Mouse (Mus musculus) bone marrow macrophage, adult 2 months (primary cell): Measurements from ENCODE around the gene Prkag1. TPM values are rescaled to one million over a fixed set of nuclear protein-coding genes. Genes with fewer than 3 reads are reported as not detected.

Source experiments
- H3K27ac ChIP-seq: 2 replicates; pipeline ENCODE4 v1.5.1; 2012; ENCODE audit warnings: low read depth, low read length; ENCODE audit not compliant: insufficient read depth
- H3K4me1 ChIP-seq: 2 replicates; pipeline ENCODE4 v1.6.1; 2012; ENCODE audit warnings: low read length; ENCODE audit not compliant: control insufficient read depth, insufficient read depth
- H3K4me3 ChIP-seq: 2 replicates; pipeline ENCODE4 v1.5.1; 2012; ENCODE audit warnings: mild to moderate bottlenecking, low read length, moderate library complexity; ENCODE audit not compliant: insufficient read depth
- CTCF ChIP-seq: IDR thresholded peaks from 2 replicates; pipeline ENCODE4 v1.5.1; 2012; ENCODE audit warnings: low read depth, mild to moderate bottlenecking, low read length, moderate library complexity
- POLR2A ChIP-seq: IDR thresholded peaks from 2 replicates; pipeline ENCODE4 v1.6.1; 2012; ENCODE audit warnings: mild to moderate bottlenecking, low read depth, low read length, borderline replicate concordance
- polyA plus RNA-seq: library from polyadenylated mRNA; stranded (reverse); fragments of >200 nt; gene quantifications from 2 replicates; pipeline ENCODE4 v1.2.4, GENCODE M21; 2012; ENCODE audit not compliant: missing spikeins, insufficient read depth, insufficient read length

Prkag1 gene
- polyA plus RNA-seq, 1 experiment: 82.3 TPM

DNA sequence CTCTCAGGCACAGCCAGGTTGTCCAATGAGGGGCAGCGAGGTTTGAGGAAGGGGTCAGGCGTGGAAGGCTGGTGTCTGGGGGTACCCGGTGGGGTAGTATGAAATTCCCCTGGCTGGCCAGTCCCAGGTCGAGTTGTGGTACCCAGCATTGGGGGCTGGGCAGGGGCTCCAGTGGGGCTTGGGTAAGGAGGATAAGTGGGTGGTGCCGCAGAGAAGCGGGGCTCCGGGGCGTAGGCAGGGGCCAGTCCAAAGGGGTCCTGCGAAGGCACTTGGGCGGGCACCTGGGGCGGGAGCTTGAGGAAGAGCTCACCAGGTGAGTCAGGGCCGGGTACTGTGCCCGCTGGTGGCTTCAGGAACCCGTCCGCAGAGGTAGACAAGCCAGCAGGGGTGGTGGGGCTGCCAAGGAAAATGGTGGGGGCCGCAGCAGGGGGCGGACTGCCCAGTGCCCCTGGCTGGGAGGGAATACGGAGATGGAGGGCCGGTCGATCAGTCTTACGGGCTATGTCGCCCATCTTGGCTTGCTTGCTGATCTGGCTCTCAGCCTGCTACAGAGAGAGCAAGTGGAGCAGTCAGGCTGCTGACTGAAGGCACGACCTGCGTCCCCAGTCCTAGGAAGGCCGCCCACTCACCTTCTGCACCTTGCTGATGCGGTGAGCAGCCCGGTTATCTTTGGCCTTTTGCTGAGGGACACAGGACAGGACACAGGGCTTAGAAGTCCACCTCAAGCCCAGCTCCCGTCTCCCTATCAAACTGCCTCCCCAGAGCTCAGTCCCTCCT is 22.0 kb upstream of the Prkag1 start:
- no peak overlapping the region for H3K4me3 ChIP-seq
- H3K27ac ChIP-seq: no peak overlapping the region
- H3K4me1 ChIP-seq: no peaks in the 10 kb centered on the region
- TF ChIP-seq POLR2A: no peak
- TF ChIP-seq CTCF: no peak

- Histone ChIP-seq H3K27ac (no peak overlapping the region), H3K4me1 (no peaks in the 10 kb centered on the region), H3K4me3 (no peak overlapping the region)
- TF ChIP-seq POLR2A: no peak
- no peak for TF ChIP-seq CTCF
These were observed 21.4 kb upstream of the Prkag1 start for GRCm38 (mm10) chr15:98852733-98853132.

DNA sequence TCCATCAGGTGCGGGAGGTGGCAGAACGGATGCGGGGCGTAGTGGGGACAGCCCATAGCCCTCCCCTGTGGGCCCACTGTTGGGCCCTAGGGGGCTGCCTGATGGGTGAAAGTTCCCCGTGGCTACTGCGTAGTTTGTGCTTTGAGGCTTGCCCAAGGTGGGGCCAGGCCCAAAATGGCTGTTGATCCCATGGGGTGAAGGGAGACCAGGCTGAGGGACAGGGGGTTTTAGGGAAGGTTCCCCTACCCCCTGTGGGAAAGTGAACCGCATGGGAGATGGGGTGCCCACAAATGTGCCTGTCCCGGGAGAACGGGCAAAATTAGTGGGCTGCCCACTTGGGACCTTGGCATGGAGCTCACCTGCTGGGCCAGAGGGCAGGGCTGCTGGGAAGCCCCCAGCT is 20.8 kb upstream of the Prkag1 start:
- no peaks in the 10 kb centered on the region for H3K4me1 ChIP-seq
- TF ChIP-seq CTCF (no peak), POLR2A (no peak)
- no peak overlapping the region for H3K27ac ChIP-seq
- no peak overlapping the region for H3K4me3 ChIP-seq

DNA sequence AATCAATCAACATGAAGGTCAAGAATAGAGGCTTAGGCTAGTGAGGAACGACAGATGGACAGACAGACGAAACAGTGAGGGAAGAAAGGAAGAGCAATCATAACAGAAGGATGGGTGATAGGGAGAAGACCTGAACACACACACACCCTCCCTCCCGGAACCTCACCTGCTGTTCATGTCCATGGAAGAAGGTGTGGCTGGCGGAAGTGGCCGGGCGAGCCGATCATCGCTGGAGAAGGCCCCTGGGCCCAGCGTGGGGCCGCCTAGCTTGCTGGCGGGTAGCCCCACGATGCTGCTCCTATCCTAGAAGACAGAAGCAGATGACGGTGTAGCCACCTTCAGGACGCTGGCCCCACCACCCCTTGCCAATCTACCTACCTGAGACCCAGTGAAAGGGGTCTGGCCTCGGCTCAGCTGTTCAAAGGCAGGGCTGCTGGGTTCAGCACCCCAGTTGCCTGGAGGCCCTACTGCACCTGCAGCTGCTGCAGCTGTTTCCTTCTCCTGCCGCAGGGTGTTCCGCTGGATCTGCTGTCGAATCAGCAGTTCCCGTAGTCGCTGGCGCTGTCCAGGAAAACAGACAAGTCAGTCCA is 20.0 kb upstream of the Prkag1 start:
- TF ChIP-seq CTCF: no peak
- no peak for TF ChIP-seq POLR2A
- Histone ChIP-seq H3K27ac (no peak overlapping the region), H3K4me1 (no peaks in the 10 kb centered on the region), H3K4me3 (no peak overlapping the region)

- Histone ChIP-seq H3K27ac (no peak overlapping the region), H3K4me3 (no peak overlapping the region), H3K4me1 (no peaks in the 10 kb centered on the region)
- TF ChIP-seq POLR2A (no peak), CTCF (no peak)
These were observed 19.3 kb upstream of the Prkag1 start for GRCm38 (mm10) chr15:98850668-98851067.

GRCm38 (mm10) chr15:98849956-98850600 is 18.8 kb upstream of the Prkag1 start:
- TF ChIP-seq CTCF (no peak), POLR2A (no peak)
- Histone ChIP-seq H3K27ac (no peak overlapping the region), H3K4me3 (no peak overlapping the region), H3K4me1 (no peaks in the 10 kb centered on the region)

DNA sequence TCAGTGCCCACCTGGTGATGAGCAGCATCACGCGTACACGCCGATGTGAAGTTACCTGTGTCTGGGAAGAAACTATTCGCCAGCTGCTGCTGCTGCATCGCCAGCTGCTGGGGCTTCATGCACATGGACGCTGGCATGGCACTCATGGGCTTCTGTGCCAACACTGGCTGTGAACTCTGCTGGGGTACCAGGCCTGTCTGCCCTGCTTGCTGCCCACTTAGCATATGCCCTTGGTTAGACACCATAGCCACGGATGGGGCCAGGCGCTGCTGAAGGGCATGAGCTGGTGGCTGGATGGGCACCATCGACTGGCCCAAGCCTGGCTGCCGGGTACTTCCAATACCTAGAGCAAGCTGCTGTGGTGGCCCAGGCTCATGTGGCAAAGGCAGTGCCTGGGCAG is 17.8 kb upstream of the Prkag1 start:
- Histone ChIP-seq H3K4me3 (no peak overlapping the region), H3K4me1 (no peaks in the 10 kb centered on the region), H3K27ac (no peak overlapping the region)
- TF ChIP-seq POLR2A (no peak), CTCF (no peak)

GRCm38 (mm10) chr15:98846140-98846539 is 14.8 kb upstream of the Prkag1 start:
- Histone ChIP-seq H3K4me1 (no peaks in the 10 kb centered on the region), H3K4me3 (no peak overlapping the region), H3K27ac (no peak overlapping the region)
- TF ChIP-seq POLR2A (no peak), CTCF (no peak)

DNA sequence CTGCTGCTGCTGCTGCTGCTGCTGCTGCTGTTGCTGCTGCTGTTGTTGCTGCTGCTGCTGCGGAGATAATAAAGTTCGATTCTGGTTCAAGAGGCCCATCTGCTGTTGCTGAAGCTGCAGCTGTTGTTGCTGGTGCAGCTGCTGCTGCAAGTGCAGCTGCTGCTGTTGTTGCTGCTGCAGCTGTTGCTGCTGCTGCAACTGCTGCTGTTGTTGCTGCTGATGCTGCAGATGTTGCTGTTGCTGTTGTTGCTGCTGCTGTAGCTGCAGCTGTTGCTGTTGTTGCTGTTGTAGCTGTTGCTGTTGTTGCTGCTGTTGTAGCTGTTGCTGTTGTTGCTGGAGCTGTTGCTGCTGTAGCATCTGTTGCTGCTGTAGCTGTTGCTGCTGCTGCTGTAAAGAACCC is 13.8 kb upstream of the Prkag1 start:
- Histone ChIP-seq H3K4me1 (no peaks in the 10 kb centered on the region), H3K27ac (no peak overlapping the region), H3K4me3 (no peak overlapping the region)
- TF ChIP-seq CTCF: no peak
- TF ChIP-seq POLR2A: no peak
